Mouse (Mus musculus) common myeloid progenitor, adult 5-6 weeks (primary cell): ENCODE data around the gene Kalrn. TPM values are rescaled to one million over a fixed set of nuclear protein-coding genes. Genes with fewer than 3 reads are reported as not detected.

Experiments used
- ATAC-seq: replicated peaks from 2 replicates; pipeline ENCODE4 v1.8.0; 2016; ENCODE audit warnings: low read depth, mild to moderate bottlenecking, moderate TSS enrichment, inconsistent platforms; ENCODE audit not compliant: poor library complexity, severe bottlenecking
- total RNA-seq: library from RNA; stranded (forward); fragments of 200-1000, 187-1606 nt; gene quantifications from 2 replicates; pipeline ENCODE4 v1.2.3, GENCODE M21; 2017

Kalrn gene
- total RNA-seq, 1 experiment from 2014 or later = 7.3 TPM

GRCm38 (mm10) chr16:34456314-34456713 lies 117.0 kb downstream of the Kalrn start:
- ATAC-seq = no peak

- no peak for ATAC-seq
Measured at GRCm38 (mm10) chr16:34445666-34446065, 127.7 kb downstream of the Kalrn start.

- ATAC-seq = peak; percentile 54; the same call in 1 of the 2 replicates
Measured at GRCm38 (mm10) chr16:34441704-34442103, 131.6 kb downstream of the Kalrn start.

GRCm38 (mm10) chr16:34440994-34441414 lies 132.3 kb downstream of the Kalrn start:
- ATAC-seq = no peak

GRCm38 (mm10) chr16:34440019-34440615 lies 133.2 kb downstream of the Kalrn start:
- ATAC-seq = no peak

- ATAC-seq = no peak
Measured at GRCm38 (mm10) chr16:34430131-34430530, 143.2 kb downstream of the Kalrn start.

GRCm38 (mm10) chr16:34427654-34428053 lies 145.7 kb downstream of the Kalrn start:
- ATAC-seq = no peak

GRCm38 (mm10) chr16:34421473-34421872 lies 151.9 kb downstream of the Kalrn start:
- ATAC-seq = no peak

GRCm38 (mm10) chr16:34417966-34418365 lies 155.4 kb downstream of the Kalrn start:
- ATAC-seq = no peak

- ATAC-seq = no peak
Measured at GRCm38 (mm10) chr16:34417383-34417782, 155.9 kb downstream of the Kalrn start.

GRCm38 (mm10) chr16:34414581-34414980 lies 158.8 kb downstream of the Kalrn start:
- ATAC-seq = no peak

- ATAC-seq = no peak
Measured at GRCm38 (mm10) chr16:34413868-34414333, 159.4 kb downstream of the Kalrn start.

- ATAC-seq = no peak
Measured at GRCm38 (mm10) chr16:34407036-34407435, 166.3 kb downstream of the Kalrn start.

GRCm38 (mm10) chr16:34405094-34405493 lies 168.2 kb downstream of the Kalrn start:
- ATAC-seq = no peak

- ATAC-seq = no peak
Measured at GRCm38 (mm10) chr16:34401216-34401615, 172.1 kb downstream of the Kalrn start.

GRCm38 (mm10) chr16:34400102-34400728 lies 173.1 kb downstream of the Kalrn start:
- ATAC-seq = no peak; the same call in 1 of the 2 replicates

GRCm38 (mm10) chr16:34395221-34395811 lies 178.0 kb downstream of the Kalrn start:
- ATAC-seq = no peak

GRCm38 (mm10) chr16:34389520-34390271 lies 183.6 kb downstream of the Kalrn start:
- no peak for ATAC-seq

- ATAC-seq = no peak
Measured at GRCm38 (mm10) chr16:34388871-34389270, 184.5 kb downstream of the Kalrn start.

GRCm38 (mm10) chr16:34385065-34385464 lies 188.3 kb downstream of the Kalrn start:
- ATAC-seq = no peak

- ATAC-seq = no peak
Measured at GRCm38 (mm10) chr16:34382992-34383391, 190.3 kb downstream of the Kalrn start.
